Mouse (Mus musculus) right cerebral cortex, adult 2 months (tissue): ENCODE measurements around the gene Etl4.

Source experiments
- DNase-seq, 2 experiments: peaks; one replicate each; pipeline ENCODE4 v3.0.0; 2021 to 2022; ENCODE audit warnings: low spot score in 2 of 2

Gene Etl4

DNA sequence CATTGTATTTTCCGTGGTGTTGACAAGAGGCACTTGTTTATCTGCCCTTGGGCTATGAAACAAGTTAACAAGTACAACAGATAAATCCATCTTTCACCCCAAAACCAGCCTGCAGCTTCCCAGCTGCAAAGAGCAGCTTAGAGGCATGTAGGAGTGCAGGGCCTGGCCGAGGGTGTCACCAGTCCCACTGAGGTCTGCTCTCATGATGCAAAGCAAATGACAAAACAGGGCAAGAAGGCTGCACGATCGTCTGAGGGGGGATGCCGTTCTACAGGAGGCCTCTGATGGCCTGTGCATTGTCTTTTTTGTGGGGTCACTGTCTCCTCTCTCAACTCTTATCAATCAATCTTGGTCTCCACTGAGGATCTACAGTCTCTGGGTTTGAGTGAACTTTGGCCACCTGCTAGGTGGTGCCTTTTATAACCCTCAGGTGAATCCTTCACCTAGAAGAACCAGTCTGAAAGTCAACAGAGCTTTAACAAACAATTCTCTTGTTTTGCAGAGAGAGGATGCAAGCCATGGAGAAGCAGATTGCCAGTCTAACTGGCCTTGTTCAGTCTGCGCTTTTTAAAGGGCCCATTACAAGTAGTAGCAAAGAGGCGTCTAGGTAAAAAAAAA lies 849.6 kb downstream of the Etl4 start:
- no peak for DNase-seq

GRCm38 (mm10) chr2:20761320-20761719 lies 851.7 kb downstream of the Etl4 start:
- no peak for DNase-seq

GRCm38 (mm10) chr2:20761751-20762150 lies 852.2 kb downstream of the Etl4 start:
- DNase-seq, result no peak

DNA sequence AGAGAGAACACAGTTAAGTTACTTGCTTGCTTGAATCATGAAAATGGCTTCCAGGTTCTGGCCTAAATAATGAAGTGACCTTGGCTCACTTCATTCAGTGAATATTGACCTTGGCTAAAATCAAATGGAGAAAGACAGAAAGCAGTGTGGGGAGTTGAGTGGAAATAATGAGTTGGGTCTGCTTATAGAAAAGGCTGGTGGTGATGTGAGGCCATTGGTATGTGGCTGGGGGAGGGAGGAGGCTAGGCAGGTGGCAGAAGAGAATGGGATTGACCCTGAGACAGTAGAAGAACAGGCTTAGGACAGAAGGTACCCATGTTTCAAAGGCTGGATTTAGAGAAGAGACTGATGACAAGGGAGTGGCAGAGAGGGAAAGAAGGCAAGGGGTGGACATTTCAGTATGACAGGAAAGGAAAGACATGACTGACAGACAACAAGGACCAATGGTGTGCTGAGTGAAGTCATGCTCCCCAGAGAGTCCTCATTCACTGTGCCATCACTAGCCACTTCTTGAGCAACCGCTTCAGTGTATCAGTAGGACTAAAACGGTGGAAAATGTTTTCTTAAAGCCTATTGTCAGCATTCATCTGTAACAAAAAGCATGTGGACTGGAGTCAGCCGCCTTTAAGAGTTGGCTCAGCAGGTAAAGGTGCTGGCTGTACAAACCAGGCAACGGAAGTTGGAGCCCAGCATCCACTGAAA lies 854.1 kb downstream of the Etl4 start:
- DNase-seq, result no peak

GRCm38 (mm10) chr2:20764566-20765090 lies 855.0 kb downstream of the Etl4 start:
- no peak for DNase-seq

DNA sequence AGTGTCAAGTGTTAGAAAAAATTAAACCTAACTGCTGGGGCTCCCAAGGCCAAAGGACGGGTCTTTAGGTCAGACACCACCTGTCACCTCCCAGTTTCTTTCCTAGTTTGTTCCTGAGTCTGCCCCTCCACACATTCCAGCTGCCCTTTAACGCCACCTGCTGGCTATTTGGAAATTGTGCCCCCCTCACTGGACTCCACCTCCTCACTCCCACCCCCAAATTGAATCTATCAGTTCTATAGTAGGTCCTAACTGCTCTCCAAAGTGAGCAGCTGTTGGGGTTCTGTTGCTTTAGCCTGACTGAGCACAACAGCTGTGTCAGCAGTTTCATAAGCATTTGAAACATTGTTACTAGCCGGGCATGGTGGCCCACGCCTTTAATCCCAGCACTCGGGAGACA lies 859.1 kb downstream of the Etl4 start:
- DNase-seq, result no peak

DNA sequence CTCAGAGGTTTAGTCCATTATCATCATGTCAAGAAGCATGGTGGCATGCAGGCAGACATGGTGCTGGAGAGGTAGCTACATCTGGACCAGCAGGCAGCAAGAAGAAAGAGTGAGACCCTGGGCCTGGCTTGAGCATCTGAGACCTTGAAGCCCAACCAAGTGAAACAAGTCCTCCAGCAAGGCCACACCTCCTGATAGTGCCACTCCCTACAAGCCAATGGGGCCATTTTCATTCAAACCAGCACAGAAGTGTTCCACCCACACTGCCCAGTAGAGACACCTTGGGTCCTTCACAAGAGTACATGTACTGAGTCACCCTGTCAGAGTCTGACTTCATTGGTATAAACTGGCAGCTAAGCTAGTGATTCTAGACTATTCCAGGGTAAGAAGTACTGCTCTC lies 860.6 kb downstream of the Etl4 start:
- no peak for DNase-seq

DNA sequence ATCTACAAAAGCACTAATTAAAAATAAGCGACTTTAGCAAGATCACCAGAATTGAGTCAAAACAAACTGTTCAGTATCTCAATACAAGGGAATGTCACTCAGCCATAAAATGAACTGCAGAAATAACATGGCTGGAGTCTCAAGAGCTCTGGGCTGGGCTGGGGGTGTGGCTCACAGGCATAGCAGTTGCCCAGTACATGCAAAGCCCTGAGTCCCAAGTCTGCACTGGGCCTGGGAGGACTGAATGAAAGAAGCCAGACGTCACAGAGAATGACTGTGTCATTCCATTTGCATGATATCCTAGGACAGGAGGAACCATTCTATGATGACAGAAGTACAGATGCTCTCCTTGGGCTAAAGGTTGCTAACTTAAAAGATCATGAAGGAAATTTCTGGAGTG lies 864.9 kb downstream of the Etl4 start:
- no peak for DNase-seq

DNA sequence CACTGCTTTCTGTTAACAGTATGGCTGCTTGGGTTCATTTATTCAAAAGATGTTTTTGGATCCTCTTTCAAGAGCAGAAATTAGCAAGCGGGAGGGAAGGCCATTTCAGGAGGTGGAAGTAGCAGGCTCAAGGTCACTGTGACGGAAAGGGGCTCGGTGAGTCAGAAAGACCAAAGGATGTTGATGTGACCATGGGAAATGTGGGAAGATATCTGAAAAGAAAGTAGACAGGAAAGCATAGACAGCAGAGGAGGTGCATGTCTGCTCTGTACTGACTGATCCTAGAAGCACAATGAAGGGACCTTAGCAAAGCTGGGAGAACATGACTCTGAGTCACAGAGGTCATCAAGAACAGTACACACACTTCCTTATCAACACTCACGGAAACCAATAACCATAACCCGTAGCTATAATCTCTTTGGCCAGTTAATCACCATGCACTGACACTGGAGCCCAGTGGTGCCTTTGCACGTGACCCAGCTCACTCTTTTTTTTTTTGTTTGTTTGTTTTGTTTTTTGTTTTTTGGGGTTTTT lies 866.7 kb downstream of the Etl4 start:
- no peak for DNase-seq

GRCm38 (mm10) chr2:20777931-20778330 lies 868.4 kb downstream of the Etl4 start:
- peak; percentile 37 to 49 for DNase-seq

GRCm38 (mm10) chr2:20779484-20780381 lies 870.2 kb downstream of the Etl4 start:
- peak; percentile 69 to 78 for DNase-seq

DNA sequence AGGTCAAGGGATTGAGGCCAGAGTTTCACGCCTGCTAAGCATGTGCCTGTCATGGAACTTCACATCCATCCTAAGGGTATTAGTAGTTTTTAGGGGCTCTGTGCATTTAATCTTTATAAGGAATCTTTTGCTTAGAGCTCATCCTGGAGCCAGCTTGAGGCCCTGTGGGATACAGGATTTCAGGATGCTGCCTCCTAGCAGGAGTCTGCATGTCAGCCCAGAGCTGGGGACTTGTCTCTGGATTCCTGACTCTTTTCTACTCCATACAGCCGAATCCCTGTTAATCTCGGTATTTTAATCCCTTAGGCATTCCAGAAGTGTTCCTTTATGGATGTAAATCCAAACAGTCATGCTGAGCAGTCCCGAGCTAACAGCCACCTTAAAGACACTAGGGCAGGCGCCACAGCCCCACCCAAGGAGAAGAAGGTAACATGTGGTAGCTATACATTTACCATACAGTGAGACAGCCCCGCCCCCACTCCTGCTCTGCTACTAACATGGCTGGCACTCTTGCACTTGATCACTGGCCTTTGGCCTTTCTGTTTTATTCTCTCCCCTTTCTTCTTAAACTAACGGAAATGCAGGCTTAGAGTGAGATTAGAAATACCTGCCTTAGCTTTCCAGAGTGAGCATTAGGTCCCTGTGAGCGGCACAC lies 891.8 kb downstream of the Etl4 start:
- DNase-seq, result no peak

DNA sequence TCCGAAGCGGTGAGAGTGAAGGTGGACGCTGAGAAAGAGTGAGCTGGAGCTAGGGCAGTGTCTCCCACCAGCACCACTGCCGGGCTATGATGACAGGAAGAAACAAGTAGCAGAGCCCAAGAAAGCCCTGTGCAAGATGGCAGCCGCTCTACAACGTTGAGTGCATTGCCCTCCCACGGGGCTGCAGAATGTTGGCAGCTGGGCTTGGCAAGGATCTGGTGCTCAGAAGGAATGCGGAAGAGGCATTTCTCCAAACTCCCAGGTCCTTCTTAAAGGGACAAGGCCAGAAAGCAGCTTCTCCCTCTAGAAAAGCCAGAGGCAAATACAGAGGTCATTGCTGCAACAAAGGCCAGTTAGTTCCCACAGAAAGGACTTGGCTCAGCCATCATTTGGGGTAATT lies 901.9 kb downstream of the Etl4 start:
- peak in 1 of 2 experiments; percentile 11 for DNase-seq

DNA sequence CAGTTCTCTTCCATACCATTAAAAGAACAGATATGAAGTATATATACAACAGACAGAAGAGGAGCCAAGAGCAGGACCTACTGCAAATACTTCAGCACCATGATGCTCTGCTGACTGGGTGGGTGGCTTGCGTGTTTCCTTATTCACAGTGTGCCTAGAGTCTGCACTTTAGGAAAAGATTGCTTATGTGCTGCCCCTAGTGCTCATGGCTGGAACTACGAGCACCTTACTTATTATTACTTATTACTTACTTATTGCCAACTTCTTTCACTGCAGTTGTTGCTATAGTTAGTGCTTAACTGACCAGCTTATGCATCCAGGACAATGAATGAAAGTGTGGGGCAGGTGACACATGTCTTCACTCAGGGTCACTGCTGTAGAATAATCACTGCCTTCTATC lies 904.4 kb downstream of the Etl4 start:
- DNase-seq, result no peak

DNA sequence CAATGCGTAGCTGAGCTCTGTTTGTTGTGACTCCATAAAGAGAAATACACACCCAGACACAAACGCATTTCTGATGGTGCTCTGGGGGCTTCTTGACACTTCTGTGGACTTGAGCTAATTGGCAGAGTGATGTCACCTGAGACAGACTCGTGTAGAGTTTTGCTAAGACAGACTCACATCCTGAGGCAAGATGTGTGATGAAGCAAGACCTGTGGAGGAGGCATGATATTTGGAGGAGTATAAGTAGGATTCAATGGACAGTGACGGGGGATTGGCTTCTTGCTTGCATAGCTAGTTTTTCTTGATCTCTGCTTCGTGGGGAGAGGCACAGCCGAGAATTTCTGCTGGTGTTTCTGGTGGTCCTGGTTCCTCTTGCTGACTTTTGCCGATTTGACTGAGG lies 908.6 kb downstream of the Etl4 start:
- no peak for DNase-seq

GRCm38 (mm10) chr2:20826258-20826657 lies 916.7 kb downstream of the Etl4 start:
- DNase-seq, result no peak

DNA sequence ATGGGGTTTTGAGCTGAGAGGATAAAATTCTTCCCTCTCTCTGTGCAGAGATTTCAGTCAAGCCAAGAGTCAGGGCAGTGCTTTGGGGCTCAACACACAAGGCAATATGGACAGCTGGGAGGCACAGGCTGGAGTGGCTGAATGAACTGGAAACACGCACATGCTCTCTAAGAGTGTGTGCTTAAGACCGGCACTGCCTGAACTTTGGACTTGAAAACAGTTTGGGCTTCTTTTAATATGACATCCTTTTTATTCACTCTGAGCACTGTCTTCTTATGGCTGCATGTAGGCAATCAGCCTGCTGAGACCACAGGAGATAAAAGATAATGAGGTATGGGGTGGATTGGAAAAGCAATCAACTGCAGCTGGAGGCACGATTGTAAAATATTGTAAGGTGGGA lies 921.3 kb downstream of the Etl4 start:
- no peak for DNase-seq

GRCm38 (mm10) chr2:20831608-20832406 lies 922.2 kb downstream of the Etl4 start:
- no peak for DNase-seq

GRCm38 (mm10) chr2:20849346-20849745 lies 939.8 kb downstream of the Etl4 start:
- DNase-seq, result no peak
